Mouse (Mus musculus): ENCODE measurements around the gene Rgl1. TPM values are rescaled to one million over a fixed set of nuclear protein-coding genes. Genes with fewer than 3 reads are reported as not detected.

Rgl1 gene
- polyA plus RNA-seq, 1 experiment from 2014 or later, result 32.7 TPM

GRCm38 (mm10) chr1:152800633-152801176 is 34.6 kb upstream of the Rgl1 start:
- WGBS, result 83% methylated on average over 13 of the region's 13 CpGs
- DNase-seq (ENCODE audit: low spot score) (no peak), ATAC-seq (ENCODE audit: insufficient number of reproducible peaks, low FRiP score, low TSS enrichment, low read depth) (no peak)
- Histone ChIP-seq H3K4me1 (ENCODE audit: control insufficient read depth, insufficient read depth, low read length) (no peaks in the 10 kb centered on the region), H3K27ac (replicated peaks; ENCODE audit: low read depth, low read length) (no peak overlapping the region), H3K36me3 (ENCODE audit: control insufficient read depth, insufficient read depth, low read length) (no peaks in the 10 kb centered on the region), H3K4me3 (ENCODE audit: low read depth, low read length) (no peak overlapping the region), H3K9me3 (ENCODE audit: control insufficient read depth, low read length) (no peaks in the 10 kb centered on the region), H3K9ac (ENCODE audit: low read length) (no peak overlapping the region), H3K27me3 (ENCODE audit: control insufficient read depth, insufficient read depth, low read length) (no peaks in the 10 kb centered on the region), H3K4me2 (ENCODE audit: low read depth, severe bottlenecking) (no peak overlapping the region)

- no peaks in the 10 kb centered on the region for H3K4me1 ChIP-seq (ENCODE audit: control insufficient read depth, insufficient read depth, low read length)
- H3K4me2 ChIP-seq (ENCODE audit: low read depth, severe bottlenecking), result no peak within 1 kb of the TSS
- no peak for ATAC-seq (ENCODE audit: insufficient number of reproducible peaks, low FRiP score, low TSS enrichment, low read depth)
- H3K27me3 ChIP-seq (ENCODE audit: control insufficient read depth, insufficient read depth, low read length), result no peaks in the 10 kb centered on the region
- H3K9me3 ChIP-seq (ENCODE audit: control insufficient read depth, low read length), result no peaks in the 10 kb centered on the region
- 17% methylated on average over 2 of the region's 2 CpGs for WGBS
- H3K36me3 ChIP-seq (ENCODE audit: control insufficient read depth, insufficient read depth, low read length), result no peaks in the 10 kb centered on the region
- no peak within 1 kb of the TSS for H3K9ac ChIP-seq (ENCODE audit: low read length)
- no peak within 1 kb of the TSS for H3K27ac ChIP-seq (replicated peaks; ENCODE audit: low read depth, low read length)
- H3K4me3 ChIP-seq (ENCODE audit: low read depth, low read length), result no peak within 1 kb of the TSS
- DNase-seq (ENCODE audit: low spot score), result no peak
Observed at GRCm38 (mm10) chr1:152799897-152800296, 33.7 kb upstream of the Rgl1 start, which contains the start of gene Ncf2. Ncf2 (plus strand) TSS chr1:152800194.

GRCm38 (mm10) chr1:152798125-152798524 is 32.0 kb upstream of the Rgl1 start:
- H3K27ac ChIP-seq (replicated peaks; ENCODE audit: low read depth, low read length), result no peak overlapping the region
- H3K27me3 ChIP-seq (ENCODE audit: control insufficient read depth, insufficient read depth, low read length), result no peaks in the 10 kb centered on the region
- DNase-seq (ENCODE audit: low spot score), result no peak
- ATAC-seq (ENCODE audit: insufficient number of reproducible peaks, low FRiP score, low TSS enrichment, low read depth), result no peak
- H3K4me2 ChIP-seq (ENCODE audit: low read depth, severe bottlenecking), result no peak overlapping the region
- 0 out of 2 replicates have a peak, but pooled peaks cover 2% of the 10 kb centered on the region for H3K4me1 ChIP-seq (ENCODE audit: control insufficient read depth, insufficient read depth, low read length)
- 82% methylated on average over 9 of the region's 9 CpGs for WGBS
- H3K9me3 ChIP-seq (ENCODE audit: control insufficient read depth, low read length), result no peaks in the 10 kb centered on the region
- H3K4me3 ChIP-seq (ENCODE audit: low read depth, low read length), result no peak overlapping the region
- H3K9ac ChIP-seq (ENCODE audit: low read length), result no peak overlapping the region
- H3K36me3 ChIP-seq (ENCODE audit: control insufficient read depth, insufficient read depth, low read length), result no peaks in the 10 kb centered on the region

- Histone ChIP-seq H3K4me2 (ENCODE audit: low read depth, severe bottlenecking) (no peak overlapping the region), H3K4me3 (ENCODE audit: low read depth, low read length) (no peak overlapping the region), H3K4me1 (ENCODE audit: control insufficient read depth, insufficient read depth, low read length) (0 out of 2 replicates have a peak, but pooled peaks cover 2% of the 10 kb centered on the region), H3K27me3 (ENCODE audit: control insufficient read depth, insufficient read depth, low read length) (no peaks in the 10 kb centered on the region), H3K9ac (ENCODE audit: low read length) (no peak overlapping the region), H3K9me3 (ENCODE audit: control insufficient read depth, low read length) (no peaks in the 10 kb centered on the region), H3K36me3 (ENCODE audit: control insufficient read depth, insufficient read depth, low read length) (no peaks in the 10 kb centered on the region), H3K27ac (replicated peaks; ENCODE audit: low read depth, low read length) (no peak overlapping the region)
- DNase-seq (ENCODE audit: low spot score), result no peak
- no peak for ATAC-seq (ENCODE audit: insufficient number of reproducible peaks, low FRiP score, low TSS enrichment, low read depth)
- 82% methylated on average over 8 of the region's 8 CpGs for WGBS
Observed at GRCm38 (mm10) chr1:152796683-152797263, 30.6 kb upstream of the Rgl1 start.

GRCm38 (mm10) chr1:152795688-152796255 is 29.6 kb upstream of the Rgl1 start:
- no peak for DNase-seq (ENCODE audit: low spot score)
- H3K4me2 ChIP-seq (ENCODE audit: low read depth, severe bottlenecking), result no peak overlapping the region
- ATAC-seq (ENCODE audit: insufficient number of reproducible peaks, low FRiP score, low TSS enrichment, low read depth), result no peak
- H3K4me1 ChIP-seq (ENCODE audit: control insufficient read depth, insufficient read depth, low read length), result peaks cover 7% of the 10 kb centered on the region; the same call in 1 of the 2 replicates
- H3K36me3 ChIP-seq (ENCODE audit: control insufficient read depth, insufficient read depth, low read length), result no peaks in the 10 kb centered on the region
- H3K9ac ChIP-seq (ENCODE audit: low read length), result no peak overlapping the region
- H3K9me3 ChIP-seq (ENCODE audit: control insufficient read depth, low read length), result no peaks in the 10 kb centered on the region
- 79% methylated on average over 8 of the region's 8 CpGs for WGBS
- no peak overlapping the region for H3K27ac ChIP-seq (replicated peaks; ENCODE audit: low read depth, low read length)
- H3K27me3 ChIP-seq (ENCODE audit: control insufficient read depth, insufficient read depth, low read length), result no peaks in the 10 kb centered on the region
- no peak overlapping the region for H3K4me3 ChIP-seq (ENCODE audit: low read depth, low read length)

- WGBS, result 72% methylated on average over 6 of the region's 6 CpGs
- no peaks in the 10 kb centered on the region for H3K9me3 ChIP-seq (ENCODE audit: control insufficient read depth, low read length)
- ATAC-seq (ENCODE audit: insufficient number of reproducible peaks, low FRiP score, low TSS enrichment, low read depth), result no peak
- H3K36me3 ChIP-seq (ENCODE audit: control insufficient read depth, insufficient read depth, low read length), result no peaks in the 10 kb centered on the region
- H3K27me3 ChIP-seq (ENCODE audit: control insufficient read depth, insufficient read depth, low read length), result no peaks in the 10 kb centered on the region
- H3K9ac ChIP-seq (ENCODE audit: low read length), result no peak overlapping the region
- no peak for DNase-seq (ENCODE audit: low spot score)
- H3K4me3 ChIP-seq (ENCODE audit: low read depth, low read length), result no peak overlapping the region
- peaks cover 7% of the 10 kb centered on the region; the same call in 1 of the 2 replicates for H3K4me1 ChIP-seq (ENCODE audit: control insufficient read depth, insufficient read depth, low read length)
- H3K4me2 ChIP-seq (ENCODE audit: low read depth, severe bottlenecking), result no peak overlapping the region
- H3K27ac ChIP-seq (replicated peaks; ENCODE audit: low read depth, low read length), result no peak overlapping the region
Observed at GRCm38 (mm10) chr1:152793495-152794130, 27.5 kb upstream of the Rgl1 start.

- H3K27ac ChIP-seq (replicated peaks; ENCODE audit: low read depth, low read length), result peak overlapping the region; percentile 18; the same call in 1 of the 2 replicates
- no peak overlapping the region for H3K9ac ChIP-seq (ENCODE audit: low read length)
- H3K4me1 ChIP-seq (ENCODE audit: control insufficient read depth, insufficient read depth, low read length), result peaks cover 7% of the 10 kb centered on the region; the same call in 1 of the 2 replicates
- 59% methylated on average over 12 of the region's 12 CpGs for WGBS
- ATAC-seq (ENCODE audit: insufficient number of reproducible peaks, low FRiP score, low TSS enrichment, low read depth) (no peak), DNase-seq (ENCODE audit: low spot score) (no peak)
- H3K9me3 ChIP-seq (ENCODE audit: control insufficient read depth, low read length), result no peaks in the 10 kb centered on the region
- H3K4me3 ChIP-seq (ENCODE audit: low read depth, low read length), result no peak overlapping the region
- H3K27me3 ChIP-seq (ENCODE audit: control insufficient read depth, insufficient read depth, low read length), result no peaks in the 10 kb centered on the region
- no peak overlapping the region for H3K4me2 ChIP-seq (ENCODE audit: low read depth, severe bottlenecking)
- H3K36me3 ChIP-seq (ENCODE audit: control insufficient read depth, insufficient read depth, low read length), result no peaks in the 10 kb centered on the region
Observed at GRCm38 (mm10) chr1:152792736-152793494, 26.8 kb upstream of the Rgl1 start.

GRCm38 (mm10) chr1:152791269-152791668 is 25.1 kb upstream of the Rgl1 start:
- peaks cover 7% of the 10 kb centered on the region; the same call in 1 of the 2 replicates for H3K4me1 ChIP-seq (ENCODE audit: control insufficient read depth, insufficient read depth, low read length)
- H3K9ac ChIP-seq (ENCODE audit: low read length), result no peak overlapping the region
- no peak overlapping the region for H3K27ac ChIP-seq (replicated peaks; ENCODE audit: low read depth, low read length)
- H3K4me2 ChIP-seq (ENCODE audit: low read depth, severe bottlenecking), result no peak overlapping the region
- peak; percentile 31 for DNase-seq (ENCODE audit: low spot score)
- no peak for ATAC-seq (ENCODE audit: insufficient number of reproducible peaks, low FRiP score, low TSS enrichment, low read depth)
- no peaks in the 10 kb centered on the region for H3K9me3 ChIP-seq (ENCODE audit: control insufficient read depth, low read length)
- 21% methylated on average over 4 of the region's 4 CpGs for WGBS
- H3K36me3 ChIP-seq (ENCODE audit: control insufficient read depth, insufficient read depth, low read length), result no peaks in the 10 kb centered on the region
- no peak overlapping the region for H3K4me3 ChIP-seq (ENCODE audit: low read depth, low read length)
- no peaks in the 10 kb centered on the region for H3K27me3 ChIP-seq (ENCODE audit: control insufficient read depth, insufficient read depth, low read length)
